Mouse (Mus musculus): ENCODE measurements around the gene Hist1h4i. TPM values are rescaled to one million over a fixed set of nuclear protein-coding genes. Genes with fewer than 3 reads are reported as not detected.
"Not testable (repeated sequence)": the region's sequence is repeated elsewhere in the genome, so short reads cannot be mapped to it uniquely, and the experiment has no call there.

Hist1h4i gene
- polyA plus RNA-seq, 2 experiments = 36.5 to 87.2 TPM

DNA sequence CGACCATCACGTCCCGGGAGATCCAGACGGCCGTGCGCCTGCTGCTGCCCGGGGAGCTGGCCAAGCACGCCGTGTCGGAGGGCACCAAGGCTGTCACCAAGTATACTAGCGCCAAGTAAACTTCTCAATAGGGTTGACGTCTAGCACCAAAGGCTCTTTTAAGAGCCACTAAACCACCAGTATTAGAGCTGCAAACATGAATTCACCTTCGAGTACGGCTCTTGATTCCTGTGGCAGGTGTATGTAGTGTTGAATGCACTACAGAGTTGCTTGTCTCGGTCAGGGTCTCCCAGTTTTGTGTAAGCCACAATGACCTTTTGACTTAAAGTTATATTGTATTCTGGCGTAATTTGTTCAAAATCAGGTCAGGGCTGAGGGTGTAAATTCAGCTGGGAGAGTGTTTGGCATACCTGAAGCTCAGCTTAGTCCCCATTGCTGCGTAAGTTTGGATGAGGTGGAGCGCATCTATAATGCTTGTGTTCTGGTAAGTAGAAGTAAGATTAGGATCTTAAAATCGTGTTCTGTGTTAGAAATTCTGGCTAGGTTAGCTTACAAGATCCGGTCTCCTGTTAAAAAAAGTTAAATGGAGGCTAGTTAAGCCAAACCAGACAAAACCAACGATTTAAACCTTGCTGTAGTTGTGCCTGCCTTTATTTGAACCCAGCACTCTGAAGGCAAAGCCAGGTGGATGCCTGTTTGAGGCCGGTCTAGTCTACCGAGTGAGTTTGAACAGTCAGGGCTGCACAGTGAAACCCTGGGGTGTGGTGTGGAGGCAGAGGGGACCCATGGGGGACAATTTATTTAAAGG, 4.8 kb downstream of the Hist1h4i start:
- ATAC-seq (ENCODE audit: insufficient read depth) (peak; percentile 9), DNase-seq (ENCODE audit: low read depth in 3 of 3, low spot score in 3 of 3) (peak in 1 of 3 experiments; percentile 68)
- Histone ChIP-seq H3K4me1 (replicated peaks; ENCODE audit: control insufficient read depth in 2 of 2, insufficient read depth in 2 of 2, low read length in 1 of 2) (peaks cover 18 to 30% of the 10 kb centered on the region in 2 experiments), H3K4me2 (ENCODE audit: low read depth) (peak overlapping the region; percentile 72), H3K27ac (peak overlapping the region; percentile 100), H3K27me3 (ENCODE audit: control insufficient read depth, insufficient read depth, low read length) (no peaks in the 10 kb centered on the region), H3K9me3 (ENCODE audit: control insufficient read depth, low read length) (no peaks in the 10 kb centered on the region), H3K4me3 (ENCODE audit: insufficient read depth in 1 of 2, low read depth in 2 of 2, low read length in 2 of 2) (peak overlapping the region; percentile 42 to 67), H3K9ac (replicated peaks) (peak overlapping the region; percentile 78), H3K36me3 (replicated peaks; ENCODE audit: control insufficient read depth, insufficient read depth, low read depth) (no peaks in the 10 kb centered on the region)
- WGBS (ENCODE audit: insufficient replicate concordance) = 2% methylated on average over 17 of the region's 23 CpGs
- TF ChIP-seq EP300 (IDR thresholded peaks at IDR 0.05; ENCODE audit: low read depth) (no peak), CTCF (IDR thresholded peaks at IDR 0.05; ENCODE audit: low read depth) (no peak)

DNA sequence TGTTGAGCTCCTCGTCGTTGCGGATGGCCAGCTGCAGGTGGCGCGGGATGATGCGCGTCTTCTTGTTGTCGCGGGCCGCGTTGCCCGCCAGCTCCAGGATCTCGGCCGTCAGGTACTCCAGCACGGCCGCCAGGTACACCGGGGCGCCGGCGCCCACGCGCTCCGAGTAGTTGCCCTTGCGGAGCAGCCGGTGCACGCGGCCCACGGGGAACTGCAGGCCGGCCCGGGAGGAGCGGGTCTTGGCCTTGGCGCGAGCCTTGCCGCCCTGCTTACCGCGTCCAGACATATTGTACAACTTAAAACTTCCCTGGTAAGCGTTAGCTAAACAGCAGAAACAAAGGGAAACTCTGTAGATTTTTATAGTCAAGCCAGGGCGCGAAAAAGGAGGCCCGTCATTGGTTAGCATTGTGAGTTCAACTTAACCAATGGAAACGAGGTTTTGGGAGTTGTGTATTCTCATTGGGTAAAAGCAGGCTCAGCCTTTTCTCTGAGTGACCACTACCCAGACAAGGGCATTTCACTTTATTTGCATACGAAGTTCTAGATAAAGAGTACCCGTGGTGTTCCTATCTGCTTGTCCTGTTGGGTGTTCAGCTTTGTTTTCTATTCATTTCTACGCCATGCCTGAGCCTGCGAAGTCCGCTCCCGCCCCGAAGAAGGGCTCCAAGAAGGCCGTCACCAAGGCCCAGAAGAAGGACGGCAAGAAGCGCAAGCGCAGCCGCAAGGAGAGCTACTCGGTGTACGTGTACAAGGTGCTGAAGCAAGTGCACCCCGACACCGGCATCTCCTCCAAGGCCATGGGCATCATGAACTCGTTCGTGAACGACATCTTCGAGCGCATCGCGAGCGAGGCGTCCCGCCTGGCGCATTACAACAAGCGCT, 5.7 kb downstream of the Hist1h4i start, which contains the start of the genes Hist1h2ah and Hist1h2bk:
Gene Hist1h2ah (minus strand): TSS at position 302 of the 882 bp plus-strand sequence.
Gene Hist1h2bk (plus strand): TSS at position 604 of the 882 bp plus-strand sequence.
- WGBS (ENCODE audit: insufficient replicate concordance) = 0% methylated on average over 24 of the region's 69 CpGs
- ATAC-seq (ENCODE audit: insufficient read depth) (peak; percentile 88), DNase-seq (ENCODE audit: low read depth in 3 of 3, low spot score in 3 of 3) (peak; percentile 97 to 99 (median 98))
- Histone ChIP-seq H3K4me1 (replicated peaks; ENCODE audit: control insufficient read depth in 2 of 2, insufficient read depth in 2 of 2, low read length in 1 of 2) (peaks cover 18 to 28% of the 10 kb centered on the region in 2 experiments), H3K4me2 (ENCODE audit: low read depth) (peak within 1 kb of the TSS; percentile 81), H3K27ac (peak within 1 kb of the TSS; percentile 100), H3K9ac (replicated peaks) (peak within 1 kb of the TSS; percentile 91), H3K4me3 (ENCODE audit: insufficient read depth in 1 of 2, low read depth in 2 of 2, low read length in 2 of 2) (peak within 1 kb of the TSS; percentile 64 to 82)
- TF ChIP-seq EP300 (IDR thresholded peaks at IDR 0.05; ENCODE audit: low read depth) = peak; percentile 76
- H3K36me3 ChIP-seq (replicated peaks; ENCODE audit: control insufficient read depth, insufficient read depth, low read depth); H3K27me3 ChIP-seq (ENCODE audit: control insufficient read depth, insufficient read depth, low read length); H3K9me3 ChIP-seq (ENCODE audit: control insufficient read depth, low read length): not testable (repeated sequence)

DNA sequence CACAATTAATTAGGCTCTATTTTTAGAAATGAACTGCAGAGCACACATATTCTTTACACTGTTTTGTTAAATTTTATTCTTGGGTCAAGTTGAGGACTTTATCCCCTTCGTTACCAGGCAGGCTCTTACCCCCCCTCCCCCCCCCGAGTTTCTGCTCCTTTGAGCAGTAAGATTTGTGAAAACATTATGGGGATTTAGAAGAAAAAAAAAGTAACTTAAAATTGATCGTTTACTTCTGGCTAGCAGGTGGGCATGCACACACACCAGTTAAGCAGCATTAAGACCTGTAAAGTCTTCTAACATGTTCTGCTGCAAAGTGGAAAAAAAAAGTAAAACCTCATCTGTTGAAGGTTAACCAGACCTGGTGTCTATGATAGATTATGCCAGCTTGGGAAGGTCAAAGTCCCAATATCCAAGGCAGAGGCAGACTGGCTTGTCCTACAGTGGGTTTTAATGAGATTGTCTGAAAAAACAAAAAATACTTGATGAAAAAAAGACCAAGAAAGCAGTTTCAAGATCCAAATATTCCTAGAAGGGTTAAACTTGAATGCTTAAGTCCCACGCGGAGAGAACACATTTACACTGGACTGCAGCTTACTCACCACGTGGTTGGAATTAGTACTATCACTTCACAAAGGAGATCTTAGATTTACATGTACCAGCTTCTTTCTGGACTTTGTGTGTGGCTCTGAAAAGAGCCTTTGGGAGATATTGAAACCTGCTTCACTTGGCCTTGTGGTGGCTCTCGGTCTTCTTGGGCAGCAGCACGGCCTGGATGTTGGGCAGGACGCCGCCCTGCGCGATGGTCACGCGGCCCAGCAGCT, 6.5 kb downstream of the Hist1h4i start:
- Histone ChIP-seq H3K4me3 (ENCODE audit: insufficient read depth in 1 of 2, low read depth in 2 of 2, low read length in 2 of 2) (peak overlapping the region; percentile 64 to 82), H3K4me1 (replicated peaks; ENCODE audit: control insufficient read depth in 2 of 2, insufficient read depth in 2 of 2, low read length in 1 of 2) (peaks cover 17 to 25% of the 10 kb centered on the region in 2 experiments), H3K4me2 (ENCODE audit: low read depth) (peak overlapping the region; percentile 81), H3K9ac (replicated peaks) (peak overlapping the region; percentile 91), H3K27me3 (ENCODE audit: control insufficient read depth, insufficient read depth, low read length) (no peaks in the 10 kb centered on the region), H3K9me3 (ENCODE audit: control insufficient read depth, low read length) (no peaks in the 10 kb centered on the region), H3K36me3 (replicated peaks; ENCODE audit: control insufficient read depth, insufficient read depth, low read depth) (no peaks in the 10 kb centered on the region), H3K27ac (peak overlapping the region; percentile 95)
- DNase-seq (ENCODE audit: low read depth in 3 of 3, low spot score in 3 of 3) (peak in 1 of 3 experiments; percentile 63), ATAC-seq (ENCODE audit: insufficient read depth) (no peak)
- under 1% methylated on average over 10 of the region's 14 CpGs for WGBS (ENCODE audit: insufficient replicate concordance)
- TF ChIP-seq EP300 (IDR thresholded peaks at IDR 0.05; ENCODE audit: low read depth) = no peak
- no peak for TF ChIP-seq CTCF (IDR thresholded peaks at IDR 0.05; ENCODE audit: low read depth)

DNA sequence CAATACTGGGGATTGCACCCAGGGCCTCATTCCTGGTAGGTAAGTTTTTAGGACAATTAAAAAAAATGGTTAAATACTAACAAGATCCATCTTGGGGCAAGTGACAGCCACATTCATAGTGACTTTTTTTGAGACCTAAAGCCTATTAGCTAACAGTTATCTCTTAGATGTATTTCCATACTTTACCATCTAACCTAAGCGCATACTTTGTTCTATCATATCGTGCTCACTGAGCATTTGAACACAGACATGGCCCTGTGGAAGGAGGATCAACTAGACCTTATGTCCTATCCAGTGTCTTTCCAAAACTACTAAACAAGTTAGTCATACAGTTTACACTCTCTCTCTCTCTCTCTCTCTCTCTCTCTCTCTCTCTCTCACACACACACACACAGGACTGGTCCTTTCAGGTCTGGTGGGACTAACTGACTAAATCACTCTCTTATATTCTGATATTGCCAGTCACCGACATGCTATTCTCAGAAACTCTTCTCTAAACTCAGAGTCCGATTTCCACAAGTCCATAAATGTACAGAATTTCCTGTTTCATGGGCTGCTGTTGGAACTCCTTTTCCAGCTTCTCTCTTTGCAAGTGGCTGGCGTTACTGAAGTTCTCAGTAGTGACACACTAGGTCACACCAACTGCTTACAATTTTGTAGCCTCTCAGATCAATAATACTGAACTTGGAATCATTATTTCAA, 7.3 kb downstream of the Hist1h4i start:
- Histone ChIP-seq H3K4me3 (ENCODE audit: insufficient read depth in 1 of 2, low read depth in 2 of 2, low read length in 2 of 2) (peak overlapping the region; percentile 64 to 82), H3K27me3 (ENCODE audit: control insufficient read depth, insufficient read depth, low read length) (no peaks in the 10 kb centered on the region), H3K4me2 (ENCODE audit: low read depth) (peak overlapping the region; percentile 81), H3K36me3 (replicated peaks; ENCODE audit: control insufficient read depth, insufficient read depth, low read depth) (no peaks in the 10 kb centered on the region), H3K9me3 (ENCODE audit: control insufficient read depth, low read length) (no peaks in the 10 kb centered on the region), H3K27ac (peak overlapping the region; percentile 95), H3K9ac (replicated peaks) (peak overlapping the region; percentile 91), H3K4me1 (replicated peaks; ENCODE audit: control insufficient read depth in 2 of 2, insufficient read depth in 2 of 2, low read length in 1 of 2) (peaks cover 17 to 27% of the 10 kb centered on the region in 2 experiments)
- WGBS (ENCODE audit: insufficient replicate concordance) = 30% methylated on average over 5 of the region's 5 CpGs
- no peak for TF ChIP-seq EP300 (IDR thresholded peaks at IDR 0.05; ENCODE audit: low read depth)
- no peak for TF ChIP-seq CTCF (IDR thresholded peaks at IDR 0.05; ENCODE audit: low read depth)
- DNase-seq (ENCODE audit: low read depth in 3 of 3, low spot score in 3 of 3) (no peak), ATAC-seq (ENCODE audit: insufficient read depth) (no peak)

Data from liver, embryonic 14.5 days (tissue).